Mouse (Mus musculus) gastrocnemius, postnatal 25 days (tissue): ENCODE measurements at regions not wholly inside any gene's neighbourhood (a gene's known extent, or its start where the extent isn't known, plus 50 kb on each side); places are given as distances from the start of the nearest gene placed in this dataset.

Source experiments
- DNase-seq: peaks from one replicate; pipeline ENCODE4 v3.0.0; 2022

DNA sequence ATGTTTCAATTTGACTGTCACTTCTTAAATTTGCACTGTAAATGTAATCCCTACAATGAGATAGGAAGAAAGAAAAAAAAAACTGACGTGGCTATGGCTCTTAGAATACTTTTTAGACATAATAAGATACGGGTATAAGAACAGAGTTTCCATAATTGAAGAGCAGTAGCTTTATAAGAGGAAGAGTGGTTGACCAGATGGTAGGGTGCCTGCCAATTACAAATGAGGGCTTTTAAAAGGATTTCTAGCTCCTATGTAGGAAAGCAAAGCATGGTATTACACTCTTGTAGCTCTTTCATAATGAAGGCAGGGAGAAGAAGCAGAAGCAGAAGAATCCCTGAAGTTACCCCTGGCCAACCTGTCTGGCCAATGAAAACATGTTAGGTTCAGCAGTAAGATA is 239.7 kb upstream of the Car10 start:
- no peak for DNase-seq

DNA sequence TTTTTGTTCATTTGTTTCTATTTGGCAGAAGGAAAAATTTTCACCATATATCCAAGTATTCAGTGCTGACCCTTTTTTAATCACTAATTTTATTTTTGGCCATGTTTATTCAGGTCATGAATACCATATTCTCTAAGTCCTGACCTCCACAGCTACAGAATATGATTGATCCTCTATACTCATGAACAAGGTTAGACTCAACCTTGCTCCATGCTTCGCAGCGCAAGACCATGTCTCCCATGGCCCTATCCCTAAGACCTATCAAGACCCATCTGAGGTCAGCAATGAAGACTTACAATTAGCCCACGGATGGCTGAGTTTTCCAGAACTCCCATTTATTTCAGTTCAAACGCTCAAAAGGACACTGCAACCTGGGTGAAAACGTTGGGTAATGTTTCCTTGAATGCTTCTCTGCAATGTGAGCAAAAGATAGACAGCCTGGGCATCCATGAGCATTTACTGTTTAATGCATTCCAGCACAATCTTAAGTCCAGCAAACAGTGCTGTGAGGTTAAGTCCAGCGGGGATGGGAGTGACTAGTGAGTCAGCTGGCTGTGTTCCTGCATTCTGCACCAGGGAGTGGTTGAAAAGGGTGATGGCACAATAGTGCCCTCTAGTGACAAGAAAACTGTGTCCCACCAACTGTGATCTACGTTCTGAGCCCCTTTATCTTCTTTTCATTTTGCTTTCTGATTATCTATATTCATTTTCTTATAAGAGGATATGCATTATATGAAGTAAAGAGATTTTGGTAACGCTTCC is 208.0 kb upstream of the Car10 start:
- DNase-seq: peak; percentile 8

GRCm38 (mm10) chr11:92899296-92899695 is 198.5 kb upstream of the Car10 start:
- DNase-seq: no peak
